Mouse (Mus musculus) kidney, adult 2 months (tissue): ENCODE results near the gene Supv3l1.

Experiments used
- CTCF ChIP-seq: fragments of 200-500 bp; conservative IDR thresholded peaks from 2 replicates; pipeline ENCODE4 v1.5.1; 2011; ENCODE audit warnings: low read depth, mild to moderate bottlenecking, control low read depth, low read length, moderate library complexity, mixed read lengths; ENCODE audit not compliant: insufficient read depth, insufficient read length
- POLR2A ChIP-seq: fragments of 200-500 bp; IDR thresholded peaks from one replicate; pipeline ENCODE4 v1.6.1; 2011; ENCODE audit warnings: low read depth, low read length, control low read depth

DNA sequence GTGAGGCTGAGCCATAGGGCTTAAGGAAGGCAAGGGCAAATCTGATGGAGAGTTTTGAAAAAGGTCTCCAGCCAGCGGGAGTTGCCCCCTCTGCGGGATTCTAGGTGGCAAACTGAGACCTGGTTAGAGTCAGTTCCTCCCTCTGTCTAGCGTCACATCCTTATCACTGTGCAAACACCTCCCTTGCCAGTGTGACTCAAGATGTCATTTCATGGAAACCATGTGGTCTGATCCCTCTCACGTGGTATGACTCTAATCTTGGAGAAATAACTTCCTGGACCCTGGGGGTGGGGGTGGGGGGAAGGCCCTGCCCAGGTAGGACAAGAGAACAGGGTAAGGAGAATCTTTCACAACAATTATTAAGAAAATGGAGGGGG lies 35.9 kb downstream of the Supv3l1 start:
- TF ChIP-seq CTCF (no peak), POLR2A (no peak)
